Mouse (Mus musculus) right cerebral cortex, postnatal 25 days (tissue): Measurements from ENCODE around the gene Artn.

Source experiments
- DNase-seq: peaks from one replicate; pipeline ENCODE4 v3.0.0; 2022

Artn gene

DNA sequence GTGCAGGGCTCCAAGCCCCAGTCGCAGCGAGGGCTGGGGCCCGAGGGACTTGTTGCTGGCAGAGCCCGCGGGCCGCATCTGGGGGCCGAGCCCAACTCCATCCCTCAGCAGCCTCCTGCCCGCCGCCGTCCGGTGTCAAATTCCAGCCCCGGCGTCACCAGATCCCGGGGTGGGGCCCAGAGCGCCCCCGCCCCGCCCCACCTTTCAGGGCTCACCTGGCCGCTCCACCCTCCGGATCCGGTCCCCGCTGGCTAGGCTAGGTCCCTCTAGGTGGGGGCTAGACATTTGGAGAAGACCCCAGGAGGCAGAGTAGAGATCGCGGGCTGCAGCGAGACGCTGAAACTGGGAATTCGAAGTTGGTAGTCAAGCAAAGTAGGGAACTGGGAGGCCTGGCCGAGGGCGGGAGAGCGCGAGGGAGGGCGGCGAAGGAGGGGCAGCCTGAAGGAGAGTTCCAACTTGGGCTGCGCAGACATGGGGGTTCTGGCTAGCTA is at the start of gene Artn:
Gene Artn (minus strand): TSS at position 373 of the 491 bp plus-strand sequence.
- no peak for DNase-seq

GRCm38 (mm10) chr4:117979181-117979580 is 49.6 kb upstream of the Artn start:
- no peak for DNase-seq

- no peak for DNase-seq
These were observed 48.7 kb upstream of the Artn start for GRCm38 (mm10) chr4:117978282-117978681.

GRCm38 (mm10) chr4:117977841-117978240 is 48.3 kb upstream of the Artn start:
- DNase-seq, result no peak

DNA sequence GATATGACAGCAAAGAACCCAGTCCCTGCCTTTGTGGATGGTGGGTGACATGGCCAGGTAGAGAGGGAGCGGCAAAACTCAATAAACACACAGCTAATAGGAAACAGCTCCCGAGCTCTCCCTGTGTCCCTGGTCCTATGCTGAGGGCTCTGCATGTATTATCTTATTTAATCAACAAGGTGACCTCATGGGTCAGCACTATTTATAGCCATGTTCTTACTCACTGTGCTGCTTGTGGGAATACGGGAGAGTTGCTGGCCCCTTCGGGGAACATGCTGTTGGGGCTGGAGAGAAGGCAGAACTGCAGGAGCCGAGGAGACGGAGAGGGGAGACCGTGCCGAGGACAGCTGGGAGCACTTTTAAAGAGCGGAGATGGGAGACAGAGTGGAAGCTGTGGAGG is 47.8 kb upstream of the Artn start:
- DNase-seq, result no peak

DNA sequence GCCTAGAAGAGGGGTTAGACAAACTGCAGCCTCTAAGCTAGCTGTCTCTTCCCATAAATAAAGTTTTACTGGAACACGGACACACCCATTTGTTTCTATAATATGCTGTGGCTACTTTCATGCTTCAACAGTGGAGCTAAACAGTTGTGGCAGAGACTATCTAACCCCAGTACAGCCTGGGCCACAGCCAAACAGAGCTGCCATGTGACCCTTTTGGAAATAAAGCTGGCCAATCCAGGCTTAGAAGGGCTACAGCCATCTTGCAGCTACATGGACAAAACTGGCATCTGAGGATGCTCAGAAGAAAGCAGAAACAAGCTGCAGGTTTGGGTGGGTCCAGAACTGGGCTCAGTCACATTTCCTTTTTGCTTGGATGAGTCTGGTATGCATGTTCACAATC is 46.3 kb upstream of the Artn start:
- DNase-seq, result no peak

DNA sequence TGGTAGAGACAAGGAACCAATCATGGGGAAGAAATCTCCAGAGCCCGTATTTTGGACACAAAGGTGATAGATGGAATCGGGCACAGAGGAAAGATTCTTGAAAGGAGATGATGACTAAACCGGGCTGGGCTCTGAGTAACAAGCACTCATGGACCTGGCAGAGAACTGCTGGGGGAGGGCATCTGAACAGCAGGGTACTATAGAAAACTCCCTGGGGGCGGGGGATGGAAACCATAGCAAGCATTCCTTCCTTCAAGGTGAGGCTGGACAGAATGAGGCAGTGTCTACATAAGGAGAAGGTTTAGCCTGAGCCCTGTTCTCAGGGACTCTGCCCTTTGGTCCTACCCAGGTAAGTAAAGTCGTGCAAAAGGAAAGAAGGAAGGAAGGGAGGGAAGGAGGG is 45.2 kb upstream of the Artn start:
- DNase-seq, result peak; percentile 43

- no peak for DNase-seq
These were observed 43.4 kb upstream of the Artn start for GRCm38 (mm10) chr4:117972999-117973398.

DNA sequence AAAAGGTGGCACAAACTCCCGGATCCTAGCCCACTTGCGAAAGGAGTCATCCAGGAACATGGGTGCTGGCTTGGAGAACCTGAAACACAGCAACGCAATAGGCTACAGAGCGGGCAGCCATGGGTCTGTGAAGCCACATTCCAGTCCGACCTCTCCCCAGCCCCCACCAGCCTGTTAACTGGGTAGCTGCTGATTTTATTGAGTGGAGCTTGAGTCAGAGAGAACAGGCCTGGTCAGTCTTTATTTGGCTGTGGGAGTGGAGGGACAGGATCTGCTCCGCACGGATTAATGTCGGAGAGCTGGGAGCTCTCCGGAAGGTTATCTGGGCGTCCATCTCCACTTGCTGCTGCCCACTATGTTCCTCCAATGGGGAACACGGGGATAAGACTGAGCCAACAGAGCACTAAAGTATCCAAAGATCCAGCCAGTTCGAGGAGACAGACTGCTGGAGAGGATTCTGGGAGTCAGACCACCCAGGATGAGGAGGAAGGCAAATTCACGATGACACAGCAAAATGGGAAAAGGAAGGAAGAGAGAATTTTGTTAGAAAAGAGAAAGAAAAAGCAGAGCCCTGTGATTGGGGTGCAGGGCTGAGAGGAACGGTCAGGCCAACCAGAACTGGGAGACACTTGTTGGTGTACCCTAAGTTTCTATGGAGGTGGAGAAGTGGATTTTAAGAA is 34.9 kb upstream of the Artn start:
- DNase-seq, result no peak

DNA sequence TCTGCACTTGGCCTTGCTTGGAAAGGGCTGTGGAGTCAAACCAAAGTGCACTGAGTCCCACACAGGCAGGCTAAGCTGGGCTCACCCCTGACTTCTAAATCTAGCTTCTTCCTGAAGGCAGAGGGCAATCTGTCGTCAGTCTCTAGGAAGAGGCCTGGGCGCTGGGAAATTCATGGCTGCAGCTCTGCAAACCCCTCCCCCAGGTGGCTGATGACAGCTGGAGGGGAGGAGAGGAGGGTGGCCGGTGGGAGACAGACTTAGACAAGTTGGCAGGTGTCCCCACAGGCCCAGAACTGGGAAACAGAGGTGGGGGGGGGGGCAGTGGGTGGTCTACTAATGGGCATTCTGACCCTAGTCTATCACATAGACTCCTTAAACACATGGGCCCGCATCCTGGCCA is 27.9 kb upstream of the Artn start:
- no peak for DNase-seq

GRCm38 (mm10) chr4:117947493-117947892 is 17.9 kb upstream of the Artn start:
- DNase-seq, result no peak

- no peak for DNase-seq
These were observed 17.2 kb upstream of the Artn start for GRCm38 (mm10) chr4:117946639-117947305.

DNA sequence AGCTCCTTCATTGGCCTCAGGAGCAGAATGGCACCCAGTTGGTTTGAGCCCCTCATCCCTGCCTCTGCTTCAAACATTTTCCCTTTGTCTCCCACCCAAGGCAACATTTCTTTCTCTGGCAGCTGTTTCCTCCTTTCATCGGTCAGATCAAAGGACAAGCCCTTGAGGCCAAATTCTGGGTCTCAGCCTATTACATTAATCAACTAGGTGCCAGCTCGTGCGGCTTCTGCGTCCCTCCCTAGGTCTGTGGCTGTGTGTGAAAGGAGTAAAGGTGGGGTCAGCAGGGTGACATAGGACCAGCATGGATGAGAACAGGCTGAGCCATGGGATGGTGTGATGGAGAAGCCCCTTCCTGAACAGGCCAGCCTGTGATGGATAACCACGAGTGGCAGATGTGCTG is 13.8 kb upstream of the Artn start:
- DNase-seq, result no peak

- DNase-seq, result no peak
These were observed 7.4 kb upstream of the Artn start for GRCm38 (mm10) chr4:117936964-117937363.

DNA sequence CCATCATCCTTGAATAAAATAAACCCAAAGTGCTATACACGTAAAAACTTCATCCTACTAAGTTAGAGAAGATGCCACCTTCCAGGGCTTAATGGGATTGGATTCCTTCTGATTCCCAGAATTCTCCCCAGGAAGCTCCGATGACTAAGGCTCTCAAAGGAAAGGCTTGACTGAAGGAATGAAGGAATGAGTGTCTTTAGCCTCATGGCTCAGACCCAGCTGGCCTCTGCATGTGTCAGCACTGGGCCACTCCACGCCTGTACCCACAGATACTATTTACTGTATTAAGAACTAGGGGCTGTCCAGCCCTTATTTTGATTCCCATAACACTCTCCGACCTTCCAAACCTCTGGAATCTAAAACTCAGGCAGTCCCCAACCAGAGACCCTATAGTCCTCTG is 4.5 kb upstream of the Artn start:
- no peak for DNase-seq

DNA sequence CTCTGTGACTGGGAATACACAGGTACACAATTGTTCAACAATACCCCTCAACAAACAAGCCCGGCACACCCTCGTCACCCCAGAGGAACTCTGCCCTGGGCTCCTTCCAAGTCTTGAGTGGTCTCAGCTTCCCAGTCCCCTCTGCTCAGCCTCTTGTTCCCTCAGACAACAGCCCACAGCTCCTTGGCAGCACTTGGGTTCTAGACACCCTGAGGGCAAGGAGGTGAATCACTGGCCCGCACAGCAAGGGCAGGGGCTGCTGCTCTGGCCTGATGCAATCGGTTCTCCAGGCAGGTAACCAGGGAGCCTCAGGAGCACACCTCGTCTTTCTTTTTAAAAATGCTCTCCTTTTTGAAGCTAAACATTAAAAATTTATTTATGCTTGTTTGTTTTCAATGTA is 3.7 kb upstream of the Artn start:
- DNase-seq, result no peak

GRCm38 (mm10) chr4:117928699-117929241 is 793 bp downstream of the Artn start:
- peak; percentile 54 for DNase-seq

DNA sequence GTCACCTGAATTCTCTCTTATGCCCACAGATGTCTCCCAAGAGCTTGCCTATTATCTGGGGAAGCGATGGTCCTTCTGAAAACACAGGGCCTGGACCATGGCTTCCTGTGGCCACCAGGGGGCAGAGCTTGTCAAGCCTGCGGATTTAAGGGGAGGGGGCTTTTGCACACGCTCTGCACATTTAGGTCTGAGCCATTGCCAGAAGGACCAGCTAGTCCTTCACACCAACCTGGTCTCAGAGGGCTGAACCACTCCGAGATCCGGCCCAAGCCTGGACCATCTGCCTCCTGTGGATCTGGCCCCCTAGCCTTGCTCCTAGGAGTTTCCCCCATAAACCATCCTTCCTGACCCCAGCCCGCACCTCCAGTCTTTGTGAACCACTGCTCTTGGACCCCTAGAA is 1.3 kb downstream of the Artn start:
- DNase-seq, result no peak

DNA sequence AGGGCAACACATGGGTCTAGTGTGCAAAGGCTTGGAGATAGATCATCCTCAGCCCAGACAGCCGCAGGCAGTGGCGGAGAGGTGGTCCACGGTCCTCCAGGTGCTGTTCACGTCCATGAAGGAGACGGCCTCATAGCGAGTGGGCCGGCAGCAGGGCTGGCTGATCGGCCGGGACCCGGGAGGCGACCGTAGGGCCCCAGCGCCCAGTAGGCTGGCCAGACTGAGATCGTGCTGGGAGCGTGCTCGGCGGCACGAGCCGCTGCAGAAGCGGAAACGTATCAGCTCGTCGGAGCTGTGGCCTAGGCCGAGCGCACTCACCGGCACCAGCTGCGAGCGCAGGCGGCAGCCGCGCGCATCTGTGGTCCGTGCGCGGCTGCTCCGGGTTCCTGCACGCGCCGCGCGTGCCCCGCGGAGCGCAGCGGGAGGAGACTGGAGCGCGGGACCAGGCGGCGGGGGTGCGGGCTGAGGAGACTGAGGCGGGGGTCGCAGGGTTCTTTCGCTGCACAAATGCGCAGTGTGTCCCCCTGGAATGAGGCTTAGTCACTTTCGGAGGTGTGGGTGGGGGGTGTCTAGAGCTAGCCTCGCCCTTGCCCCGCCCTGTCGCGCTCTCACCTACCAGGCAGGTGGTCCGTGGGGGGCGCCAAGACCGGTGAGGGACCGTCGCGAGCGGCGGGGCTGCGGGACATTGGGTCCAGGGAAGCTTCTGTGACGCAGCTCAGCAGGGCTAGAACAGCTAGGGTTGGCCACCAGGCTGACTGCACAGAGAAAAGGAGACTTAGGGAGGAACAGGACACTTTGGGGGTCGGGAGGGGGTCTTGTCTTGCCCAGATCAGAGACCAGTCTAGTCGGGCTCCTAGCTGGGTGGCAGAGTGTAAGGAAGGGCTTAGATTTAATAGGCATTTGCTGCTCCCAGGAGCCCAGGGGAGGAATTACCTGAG is 2.7 kb downstream of the Artn start:
- DNase-seq, result peak; percentile 78

DNA sequence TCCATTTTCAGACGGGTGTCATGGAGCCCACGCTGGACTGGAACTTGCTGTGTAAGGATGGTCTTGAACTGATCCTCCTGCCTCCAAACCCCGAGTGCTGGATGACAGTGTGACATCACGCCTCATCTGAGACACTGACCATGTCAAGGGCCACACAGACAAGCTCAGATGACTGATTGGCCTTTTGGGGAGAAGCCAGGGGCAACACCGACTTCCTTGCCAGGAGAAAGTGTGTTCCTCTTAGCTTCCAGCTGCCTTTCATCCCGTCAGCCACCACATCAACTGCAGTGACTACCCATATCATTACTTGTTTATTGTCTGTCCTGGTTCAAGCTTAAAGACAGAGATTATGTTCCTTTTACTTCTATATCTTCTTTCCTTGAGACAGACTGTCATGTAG is 4.6 kb downstream of the Artn start:
- no peak for DNase-seq

DNA sequence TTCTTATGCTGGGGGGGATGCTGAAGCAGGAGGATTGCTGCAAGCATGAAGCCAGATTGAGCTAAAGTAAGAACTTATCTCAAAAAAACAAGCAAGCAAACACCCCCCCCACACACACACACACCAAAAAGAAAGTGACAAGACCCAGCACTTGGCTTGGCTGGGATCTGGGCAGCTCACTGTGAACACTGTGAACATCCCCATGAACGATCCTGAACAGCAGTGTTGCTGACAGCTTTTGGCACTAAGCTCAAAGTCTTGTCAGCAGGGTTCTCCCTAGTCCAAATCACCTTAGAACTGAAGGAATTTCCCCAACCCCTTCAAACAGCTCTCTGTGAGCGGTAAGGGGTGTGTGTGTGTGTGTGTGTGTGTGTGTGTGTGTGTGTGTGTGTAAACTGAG is 6.1 kb downstream of the Artn start:
- DNase-seq, result no peak

GRCm38 (mm10) chr4:117921358-117921757 is 8.2 kb downstream of the Artn start:
- DNase-seq, result no peak

DNA sequence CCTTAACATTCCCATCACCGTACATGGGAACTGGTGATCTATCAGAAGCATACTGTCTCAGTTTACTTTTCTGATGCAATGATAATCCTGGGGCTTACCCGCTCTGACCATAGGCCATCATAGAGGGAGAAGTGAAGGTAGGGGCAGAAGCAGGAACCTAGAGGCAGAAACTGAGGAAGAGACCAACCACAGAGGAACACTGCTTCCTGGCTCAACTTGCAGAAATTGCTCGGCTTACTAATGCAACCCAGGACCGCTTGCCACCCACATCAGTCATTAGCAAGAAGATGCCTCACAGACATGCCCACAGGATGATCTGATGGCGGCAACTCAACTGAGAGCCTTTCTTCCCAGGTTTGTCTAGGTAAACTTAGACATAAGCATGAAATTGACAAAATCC is 10.8 kb downstream of the Artn start:
- no peak for DNase-seq
